Mouse (Mus musculus) heart, postnatal 4 days (tissue): ENCODE measurements at regions not wholly inside any gene's neighbourhood (a gene's known extent, or its start where the extent isn't known, plus 50 kb on each side); places are given as distances from the start of the nearest gene placed in this dataset.

Experiments used
- DNase-seq: peaks from one replicate; pipeline ENCODE4 v3.0.0; 2021

GRCm38 (mm10) chr8:34625670-34626069, 514.1 kb upstream of the Gm10131 start:
- DNase-seq: no peak

- DNase-seq: no peak
Observed at GRCm38 (mm10) chr8:34623783-34624182, 512.2 kb upstream of the Gm10131 start.

DNA sequence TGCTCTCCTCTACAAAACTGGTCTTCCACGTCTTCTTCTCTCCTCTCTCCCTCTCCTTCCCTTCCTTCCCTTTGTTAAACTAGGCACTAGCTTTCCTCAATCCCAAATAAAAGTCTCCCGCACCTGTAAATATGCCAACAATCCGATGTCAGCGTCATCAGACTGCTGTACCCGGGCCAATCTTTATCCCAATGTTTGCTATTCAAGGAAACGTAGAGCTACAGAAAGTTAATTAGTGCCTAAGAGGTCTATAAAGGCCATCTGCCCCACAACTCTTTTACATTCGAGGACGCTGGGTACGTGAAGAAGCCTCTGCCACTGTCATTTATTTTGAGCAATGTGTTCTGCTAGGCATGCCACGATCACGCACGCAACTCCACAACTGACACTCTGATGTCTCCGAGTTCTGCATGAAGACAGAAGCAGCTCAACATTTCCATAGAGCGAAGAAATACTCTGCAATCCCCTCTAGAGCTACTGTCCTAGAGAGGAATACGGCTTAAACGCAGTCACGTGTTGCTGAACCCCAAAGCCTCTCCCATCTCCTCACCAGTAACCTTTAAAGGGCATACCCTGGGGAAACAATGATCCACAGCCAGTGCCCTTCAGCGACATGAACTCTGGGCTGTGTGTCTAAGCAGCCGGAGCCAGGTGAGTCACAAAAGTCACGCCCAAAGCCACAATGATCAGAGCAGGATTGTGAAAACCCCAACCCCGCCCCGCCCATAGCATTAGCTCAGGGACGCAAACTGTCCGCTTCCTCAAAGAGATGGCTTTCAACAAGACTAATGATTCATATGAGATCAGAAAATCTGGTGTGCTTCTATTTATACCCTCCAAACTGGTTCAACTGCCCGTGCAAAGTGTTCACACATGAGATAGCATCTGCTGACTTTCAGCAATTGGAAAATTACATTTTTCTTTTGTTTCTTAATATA, 510.9 kb upstream of the Gm10131 start:
- no peak for DNase-seq

- no peak for DNase-seq
Observed at GRCm38 (mm10) chr8:34618046-34618445, 506.5 kb upstream of the Gm10131 start.

DNA sequence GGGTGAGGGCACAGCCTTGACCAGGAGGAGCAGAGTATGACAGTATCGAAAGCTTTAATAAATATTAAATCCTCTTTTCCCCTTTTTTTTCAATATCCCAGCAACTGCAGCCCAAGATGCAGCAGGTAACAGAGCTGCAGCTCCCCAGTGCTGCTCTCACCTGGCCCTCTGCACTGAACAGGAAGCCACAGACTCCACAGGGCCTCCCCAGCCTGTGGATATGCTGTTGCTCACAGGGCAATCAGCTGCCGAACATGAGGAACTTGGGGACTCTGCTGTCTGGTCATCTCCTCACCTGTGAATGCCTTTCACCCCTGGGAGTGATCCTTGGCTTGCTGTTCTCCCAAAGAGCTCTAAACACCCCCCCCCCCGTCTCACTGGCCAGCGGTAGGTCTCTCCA, 503.4 kb upstream of the Gm10131 start:
- no peak for DNase-seq

- peak; percentile 52 for DNase-seq
Observed at GRCm38 (mm10) chr8:34614031-34614526, 502.5 kb upstream of the Gm10131 start.

GRCm38 (mm10) chr8:34613138-34613537, 501.6 kb upstream of the Gm10131 start:
- no peak for DNase-seq

GRCm38 (mm10) chr8:34612396-34612795, 500.9 kb upstream of the Gm10131 start:
- DNase-seq: no peak

DNA sequence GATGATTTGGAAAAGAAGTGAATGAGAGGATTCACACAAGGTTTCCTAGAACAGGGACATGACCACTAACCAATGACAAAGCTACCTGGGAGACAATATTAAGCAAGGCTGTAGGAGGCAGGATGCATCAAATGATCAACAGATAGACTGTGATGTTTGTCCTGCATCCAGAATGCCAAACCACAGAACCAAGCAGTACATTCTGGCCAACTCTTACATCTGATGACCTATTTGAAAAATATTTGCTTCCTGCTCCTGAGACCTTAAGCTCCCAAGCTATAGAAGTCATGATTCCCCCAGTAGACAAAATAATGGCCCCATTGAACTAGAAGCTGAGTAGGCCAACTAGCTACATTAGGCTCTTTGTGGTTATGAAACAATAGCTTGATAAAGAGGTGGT, 498.6 kb upstream of the Gm10131 start:
- no peak for DNase-seq

DNA sequence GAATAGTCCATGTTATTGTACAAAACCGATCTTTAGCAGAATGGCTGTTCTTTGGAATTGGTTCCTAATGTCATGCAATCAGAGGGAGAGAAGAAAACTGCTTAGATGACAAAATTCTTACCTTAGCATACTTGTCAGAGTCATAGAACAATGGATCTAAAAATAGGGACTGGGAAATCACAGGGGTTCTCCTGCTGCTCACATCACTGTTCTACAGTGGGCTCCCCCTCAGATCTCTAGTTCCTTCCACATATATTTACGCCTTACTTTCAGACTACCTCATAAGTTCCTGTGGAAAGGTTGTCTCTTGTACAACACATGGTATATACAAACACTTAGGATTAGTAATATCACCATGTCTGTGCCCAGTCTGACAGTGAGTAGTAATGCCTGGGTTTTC, 495.9 kb upstream of the Gm10131 start:
- no peak for DNase-seq

DNA sequence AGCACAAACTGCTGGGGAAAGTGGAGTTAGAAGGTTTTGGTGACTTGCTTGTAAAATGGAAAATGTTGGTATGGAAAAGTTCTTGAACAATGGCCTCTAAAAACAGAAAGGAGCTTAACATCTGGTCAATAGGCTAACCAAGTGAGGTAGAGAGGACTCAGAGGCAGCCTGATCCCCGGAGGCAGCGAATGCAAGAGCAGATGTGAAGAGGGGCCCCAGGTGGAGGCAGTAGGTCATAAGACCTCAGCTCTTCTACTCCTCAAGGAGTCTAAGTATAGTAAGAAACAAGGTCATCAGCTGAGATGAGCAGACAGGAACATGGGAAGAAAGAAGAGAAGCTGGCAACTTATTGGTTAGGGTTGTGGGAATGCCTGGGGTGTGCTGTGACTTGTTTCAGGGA, 493.5 kb upstream of the Gm10131 start:
- no peak for DNase-seq

GRCm38 (mm10) chr8:34604581-34604980, 493.0 kb upstream of the Gm10131 start:
- DNase-seq: no peak

GRCm38 (mm10) chr8:34601426-34601953, 490.0 kb upstream of the Gm10131 start:
- no peak for DNase-seq

- DNase-seq: peak; percentile 12
Observed at GRCm38 (mm10) chr8:34600880-34601279, 489.3 kb upstream of the Gm10131 start.

DNA sequence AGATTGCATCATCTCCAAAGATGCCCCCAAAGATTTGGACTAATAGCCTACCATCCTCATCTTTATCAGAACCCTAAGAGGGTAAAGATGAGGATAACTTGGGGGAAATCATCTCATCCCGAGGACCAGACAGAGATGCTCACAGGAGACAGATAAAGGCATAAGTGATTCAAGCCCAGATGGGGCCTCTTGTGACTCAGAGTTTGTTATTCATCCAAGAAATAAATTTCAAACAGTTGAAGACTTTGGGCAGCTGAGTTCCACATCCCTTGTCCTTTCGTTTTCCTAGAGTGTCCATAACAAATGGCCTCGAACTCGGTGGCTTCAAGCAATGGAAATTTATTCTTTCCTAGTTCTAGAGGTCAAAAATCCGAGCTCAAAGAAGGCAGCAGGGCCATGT, 485.1 kb upstream of the Gm10131 start:
- DNase-seq: no peak

DNA sequence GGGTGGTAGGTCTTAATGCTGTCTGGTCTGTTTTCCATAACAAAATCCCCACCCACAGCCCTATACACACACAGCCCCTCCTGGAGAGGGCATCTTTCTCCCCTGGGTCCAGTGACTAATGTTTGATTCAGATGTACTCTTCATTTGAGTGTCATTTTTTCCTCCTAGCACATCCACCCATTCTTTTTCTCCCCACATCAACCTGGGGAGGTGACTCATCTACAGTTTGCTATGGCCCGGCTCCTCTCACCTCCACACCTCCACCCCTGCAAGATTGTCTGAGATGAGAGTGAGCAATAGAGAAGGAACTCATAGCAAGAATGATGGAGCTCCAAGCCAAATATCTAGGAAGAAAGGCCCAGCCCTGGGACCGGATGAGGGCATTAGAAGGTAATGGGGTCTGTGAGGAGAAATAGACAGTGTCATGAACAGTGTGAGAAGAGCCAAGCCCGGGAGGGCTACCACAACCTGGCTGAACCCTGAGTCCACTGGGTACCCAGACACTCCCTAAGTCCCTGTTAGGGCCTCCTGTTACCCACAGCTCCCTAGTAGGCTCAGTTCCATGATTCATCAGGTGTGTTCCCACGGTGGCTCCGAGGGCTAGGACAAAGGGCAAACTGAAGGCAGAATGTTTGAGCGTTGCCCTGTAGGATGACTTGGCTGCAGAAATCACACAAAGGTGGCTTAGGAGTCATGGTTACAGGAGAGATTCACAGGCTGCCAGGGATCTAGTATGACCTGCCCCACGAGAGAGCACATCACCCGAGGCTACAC, 479.6 kb upstream of the Gm10131 start:
- no peak for DNase-seq

GRCm38 (mm10) chr8:34578043-34578442, 466.5 kb upstream of the Gm10131 start:
- DNase-seq: no peak

GRCm38 (mm10) chr8:34574009-34574408, 462.5 kb upstream of the Gm10131 start:
- DNase-seq: no peak

DNA sequence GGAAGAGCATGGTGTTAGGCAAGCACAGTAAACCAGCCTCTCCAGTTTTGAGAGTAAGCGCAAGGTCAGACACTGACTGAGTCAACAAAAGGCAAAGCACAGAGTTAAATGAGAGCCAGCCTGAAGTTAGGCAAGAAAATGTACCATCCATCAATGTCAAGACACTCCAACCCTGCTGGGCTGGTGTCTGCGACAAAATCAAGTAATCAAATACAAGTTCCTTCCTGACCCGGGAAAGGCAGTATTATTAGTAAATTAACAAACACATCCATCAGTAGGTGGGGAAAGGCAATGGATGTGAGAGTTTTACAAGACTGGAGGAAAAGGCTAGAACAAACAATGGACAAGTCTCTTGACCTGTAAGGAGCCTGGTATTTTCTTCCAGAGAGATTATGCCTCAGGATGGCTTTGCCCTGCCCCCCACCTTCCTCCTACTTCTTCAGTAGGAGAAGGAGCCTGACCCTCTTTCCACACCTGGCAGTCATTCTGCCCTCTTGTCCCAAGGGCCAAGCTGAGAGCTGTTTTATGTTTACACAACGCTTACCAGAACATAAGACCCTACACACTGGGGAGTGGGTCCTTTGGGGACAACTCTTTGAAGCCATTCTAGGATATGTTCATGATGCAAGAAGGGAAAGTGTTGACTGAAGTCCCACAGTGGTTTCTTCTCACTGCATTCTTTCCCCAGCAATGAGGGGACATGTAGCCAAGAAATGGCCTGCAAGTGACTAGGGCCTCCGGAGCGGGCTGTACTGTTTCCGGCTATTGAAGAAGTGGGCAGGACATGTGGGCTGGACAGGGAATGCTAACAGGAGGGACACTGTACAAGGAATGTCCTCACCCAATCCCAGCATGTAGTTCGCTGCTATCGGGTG, 461.7 kb upstream of the Gm10131 start:
- DNase-seq: peak; percentile 31

DNA sequence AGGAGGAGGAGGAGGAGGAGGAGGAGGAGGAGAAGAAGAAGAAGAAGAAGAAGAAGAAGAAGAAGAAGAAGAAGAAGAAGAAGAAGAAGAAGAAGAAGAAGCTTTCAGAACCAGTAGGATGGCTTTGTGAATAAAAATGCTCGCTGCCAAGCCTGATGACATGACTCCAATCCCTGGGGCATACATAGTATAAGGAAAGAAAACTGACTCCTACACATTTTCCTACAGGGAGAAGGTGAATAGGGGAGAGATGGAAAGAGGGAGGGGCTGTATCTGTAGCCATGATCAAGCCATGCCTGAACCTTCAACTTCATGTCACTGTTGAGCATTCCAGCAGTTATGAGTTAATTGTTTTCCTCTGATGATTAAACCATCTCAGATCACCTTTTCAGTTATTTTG, 460.2 kb upstream of the Gm10131 start:
- no peak for DNase-seq

- peak; percentile 11 for DNase-seq
Observed at GRCm38 (mm10) chr8:34562278-34562677, 450.7 kb upstream of the Gm10131 start.

DNA sequence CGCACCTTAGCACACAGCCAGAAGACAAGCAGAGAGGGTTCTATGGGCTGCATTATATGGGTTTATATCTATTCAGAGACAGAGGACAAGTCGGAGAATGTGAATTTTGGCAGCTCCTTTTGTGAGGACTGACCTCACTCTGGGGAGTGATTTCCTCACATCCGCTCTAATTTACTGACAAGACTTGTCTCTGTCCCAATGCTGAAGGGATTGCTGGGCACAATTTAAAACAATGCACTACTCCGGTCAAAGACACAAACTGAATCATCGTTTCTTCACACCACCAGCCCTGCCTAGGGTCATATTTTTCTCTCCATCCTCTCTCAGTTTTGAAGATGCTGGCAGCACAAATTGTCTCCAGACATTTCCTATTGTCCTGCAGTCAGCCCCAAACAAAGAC, 438.2 kb upstream of the Gm10131 start:
- no peak for DNase-seq
